In genomic region chr11:61533571-61533970, GRCm38 (mm10) we compare ENCODE assay signal across 10 mouse cellular contexts. TPM values are rescaled to one million over a fixed set of nuclear protein-coding genes. Genes with fewer than 3 reads are reported as not detected.
DNase-seq lines count a peak whose midpoint lies in the region; TF ChIP-seq lines count a peak whose summit lies in the region.
"Had no signal": no experiment of that assay in that cellular context is flagged by ENCODE, and none has a peak within 500 bp of the region (broad histone marks: within the 10 kb centered on the region; RNA-seq: fewer than 3 reads in every experiment).

No protein-coding gene starts in this region.

- H3K4me3 ChIP-seq in left cerebral cortex, adult 2 months: no peak overlapping the region
- H3K4me3 ChIP-seq: limb, embryonic 13.5 days had no signal

- intact Hi-C loops in left cerebral cortex, adult 2 months (cut with DNase I): loop anchor here (5.0 kb wide), 1 partner anchor 44 kb away; the partner anchor contains the start of gene Epn2
- intact Hi-C loops in left cerebral cortex, postnatal 4 days (cut with DNase I): no loop called here

- DNase-seq in left cerebral cortex, adult 2 months (ENCODE audit: extremely low spot score in 1 of 2, low spot score in 2 of 2): no peak
- no peak for DNase-seq in left cerebral cortex, postnatal 4 days
- DNase-seq in embryo, embryonic 10 days (ENCODE audit: low spot score): peak; percentile 32
- DNase-seq in kidney, adult 18-20 months: peak; percentile 43
- peak; percentile 82 for DNase-seq in lung, postnatal 36 days
- no peak for DNase-seq in right cerebral cortex, postnatal 4 days
- no peak for DNase-seq in cerebellum, postnatal 25 days
- no peak for DNase-seq in retina, embryonic 14.5 days (ENCODE audit: low spot score)

- H3K27ac ChIP-seq in left cerebral cortex, adult 2 months: peak overlapping the region; percentile 77
- H3K27ac ChIP-seq: limb, embryonic 13.5 days had no signal

- TF ChIP-seq CTCF in left cerebral cortex, adult 2 months (IDR thresholded peaks at IDR 0.05): no peak

RNA-seq across cellular contexts. Expression of gene B9d1, which starts 28.6 kb away (rescaled TPM):
- 10 to 100 TPM; 39.1 to 43.8 TPM for total RNA-seq in left cerebral cortex, adult 2 months (2021)
- 10 to 100 TPM; 33.2 to 34.7 TPM for total RNA-seq in left cerebral cortex, postnatal 4 days (2021)
- total RNA-seq: neutrophil, adult 5-6 weeks had no signal

RNA-seq across cellular contexts. Expression of gene Mapk7, which starts 39.4 kb away (rescaled TPM):
- total RNA-seq in left cerebral cortex, adult 2 months (2021): 10 to 100 TPM; 19.8 to 20.3 TPM
- 10 to 100 TPM; 65.1 to 69.8 TPM for total RNA-seq in left cerebral cortex, postnatal 4 days (2021)

RNA-seq across cellular contexts. Expression of gene Epn2, which starts 45.9 kb away (rescaled TPM):
- total RNA-seq in left cerebral cortex, adult 2 months (2021): 100 to 1,000 TPM; 113 TPM
- 10 to 100 TPM; 99.3 to 99.6 TPM for total RNA-seq in left cerebral cortex, postnatal 4 days (2021)

RNA-seq across cellular contexts. Expression of gene Mfap4, which starts 48.3 kb away (rescaled TPM):
- total RNA-seq in left cerebral cortex, adult 2 months (2021): 1 to 10 TPM; 2.5 to 2.7 TPM
- 10 to 100 TPM; 10.2 to 12.2 TPM for total RNA-seq in left cerebral cortex, postnatal 4 days (2021)
- total RNA-seq: neutrophil, adult 5-6 weeks had no signal

Comparison
In these comparisons a context has a peak if more than half of its experiments do, and no peak if none do; other contexts are left out.
1. DNase-seq: peak in embryo, embryonic 10 days (single experiment), kidney, adult 18-20 months (single experiment) and lung, postnatal 36 days (single experiment); none in left cerebral cortex, adult 2 months (0 of 2), left cerebral cortex, postnatal 4 days (single experiment), right cerebral cortex, postnatal 4 days (single experiment), cerebellum, postnatal 25 days (0 of 2) and retina, embryonic 14.5 days (single experiment).